Mouse (Mus musculus) kidney, adult 2 months (tissue): ENCODE data around the gene Pik3c2b.

Source experiments
- CTCF ChIP-seq: fragments of 200-500 bp; conservative IDR thresholded peaks from 2 replicates; pipeline ENCODE4 v1.5.1; 2011; ENCODE audit warnings: low read depth, mild to moderate bottlenecking, control low read depth, low read length, moderate library complexity, mixed read lengths; ENCODE audit not compliant: insufficient read depth, insufficient read length
- POLR2A ChIP-seq: fragments of 200-500 bp; IDR thresholded peaks from one replicate; pipeline ENCODE4 v1.6.1; 2011; ENCODE audit warnings: low read depth, low read length, control low read depth

GRCm38 (mm10) chr1:133033316-133034090 lies 12.0 kb upstream of the Pik3c2b start:
- TF ChIP-seq CTCF (no peak), POLR2A (no peak)
